Mouse (Mus musculus): ENCODE data around the gene Kcnma1.

The Kcnma1 gene

DNA sequence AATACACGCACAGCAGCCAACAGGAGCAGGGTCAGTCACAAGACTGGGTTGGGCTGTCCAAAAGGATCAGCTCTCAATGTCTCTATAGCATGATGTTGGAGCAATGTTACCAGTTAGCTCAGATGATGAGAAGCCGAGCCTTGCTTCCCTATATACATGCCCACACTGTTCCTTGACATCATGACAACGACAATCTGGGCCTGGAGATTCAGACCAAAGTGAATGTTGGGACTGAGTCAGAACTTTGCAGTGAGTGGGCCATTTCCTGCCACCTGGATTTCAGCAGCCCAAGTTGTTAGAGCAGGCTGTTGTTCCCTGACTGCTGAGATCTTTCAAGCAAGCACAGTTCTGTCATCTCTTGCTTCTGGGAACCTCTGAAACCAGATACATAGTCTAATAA lies 347.9 kb downstream of the Kcnma1 start:
- DNase-seq: no peak

DNA sequence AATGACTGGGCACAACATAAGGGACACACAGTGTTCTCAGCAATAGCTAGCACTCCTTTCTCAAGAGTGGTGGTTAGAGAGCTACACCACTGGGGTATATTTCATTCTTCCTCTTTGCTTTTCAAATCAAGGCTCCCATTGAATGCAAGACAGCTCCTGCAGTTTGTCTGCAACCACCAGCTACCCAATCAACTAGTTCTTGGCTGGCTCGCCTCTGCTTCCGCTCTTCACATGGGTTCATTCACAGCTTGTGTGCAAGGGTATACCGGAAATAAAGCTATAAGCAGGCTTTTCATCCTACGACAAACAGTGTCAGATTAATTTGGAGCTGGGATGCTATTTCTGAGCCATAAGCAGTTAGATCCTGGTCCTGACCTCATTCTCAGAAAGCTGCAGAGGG lies 362.6 kb downstream of the Kcnma1 start:
- no peak for DNase-seq

DNA sequence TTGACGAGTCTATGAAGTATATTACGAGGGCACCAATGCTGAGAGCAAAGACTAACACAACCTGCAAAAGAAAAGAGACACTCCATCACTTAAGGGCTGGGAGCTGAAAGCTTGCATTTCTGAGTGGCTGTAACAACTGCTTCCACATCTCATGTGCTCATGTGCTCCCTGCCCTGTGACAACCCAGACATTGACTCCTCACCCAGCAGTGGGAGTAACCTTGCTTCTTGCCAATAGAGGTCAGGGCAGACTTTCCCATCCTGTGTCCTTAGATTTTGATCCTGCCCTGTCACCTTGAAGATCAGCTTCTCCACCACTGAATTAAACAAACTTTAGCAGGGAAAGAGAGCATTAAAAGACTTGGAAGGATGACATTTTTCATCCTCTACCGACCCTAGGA lies 364.2 kb downstream of the Kcnma1 start:
- no peak for DNase-seq

DNA sequence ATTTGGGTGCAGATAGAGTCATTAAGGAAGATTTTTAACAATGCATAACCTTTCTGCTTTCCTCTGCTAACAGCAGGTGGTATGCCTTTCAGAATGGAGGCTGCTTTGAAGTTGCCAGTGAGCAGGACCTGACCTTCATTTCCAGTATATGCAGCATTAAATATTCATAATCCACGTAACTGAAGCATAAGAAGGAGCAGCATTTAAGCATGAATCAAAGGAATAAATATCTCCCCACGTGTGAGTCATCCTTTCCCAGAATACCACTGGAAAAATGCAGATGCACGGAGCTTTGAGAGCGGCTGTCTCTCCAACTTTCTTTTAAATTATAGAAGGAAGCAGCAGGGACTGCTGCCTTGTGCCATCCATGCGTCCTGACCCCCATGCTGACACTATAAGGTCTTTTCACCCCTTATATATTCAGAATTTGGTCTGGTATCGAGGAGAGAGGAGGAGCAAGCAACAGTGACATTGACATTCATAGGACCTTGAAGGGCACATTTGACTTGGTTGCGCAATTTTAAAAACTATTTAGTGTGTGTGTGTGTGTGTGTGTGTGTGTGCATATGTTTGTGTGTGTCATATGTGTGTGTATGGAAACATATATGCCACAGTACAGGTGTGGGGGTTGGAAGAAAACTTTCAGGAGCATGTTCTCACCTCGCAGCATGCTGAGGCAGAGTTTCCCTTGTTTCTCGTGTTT lies 368.8 kb downstream of the Kcnma1 start:
- DNase-seq: no peak

DNA sequence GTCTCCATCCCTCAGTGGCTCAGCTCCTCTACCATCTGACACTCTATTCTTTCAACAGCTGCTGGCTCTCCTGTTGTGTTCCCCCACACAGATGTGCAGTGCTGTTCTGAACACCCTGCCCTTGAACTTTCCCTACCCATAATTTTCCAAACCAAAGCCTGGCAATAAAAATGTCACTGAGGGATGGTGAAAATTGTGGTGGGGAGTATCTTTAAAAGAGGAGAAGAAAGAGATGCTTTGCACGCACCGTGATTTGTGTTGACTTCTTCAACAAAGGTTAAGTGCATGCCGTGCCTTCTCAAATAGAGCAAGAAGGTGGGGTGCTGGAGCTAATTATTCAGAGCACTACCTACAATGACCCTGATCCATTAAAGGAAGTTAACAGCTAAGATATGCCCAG lies 371.1 kb downstream of the Kcnma1 start:
- DNase-seq: no peak

DNA sequence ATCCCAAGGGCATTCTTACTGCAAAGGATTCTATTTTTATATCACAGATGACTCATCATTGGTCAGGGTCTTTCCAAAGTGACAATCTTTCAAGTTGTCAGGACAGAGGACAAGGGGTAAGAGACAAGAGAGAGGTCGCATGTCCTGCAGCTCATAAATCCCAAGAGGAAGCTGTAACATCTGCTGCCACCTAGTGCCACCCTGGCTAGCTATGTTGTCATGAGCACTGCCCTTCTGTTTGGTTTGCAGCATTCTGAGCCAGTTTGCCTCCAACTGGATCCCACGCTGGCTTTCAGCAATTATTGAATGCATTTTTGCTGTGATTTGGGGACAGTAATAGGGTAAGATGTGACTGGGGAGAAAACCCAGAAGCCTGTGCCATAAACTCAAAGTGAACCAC lies 373.6 kb downstream of the Kcnma1 start:
- no peak for DNase-seq

DNA sequence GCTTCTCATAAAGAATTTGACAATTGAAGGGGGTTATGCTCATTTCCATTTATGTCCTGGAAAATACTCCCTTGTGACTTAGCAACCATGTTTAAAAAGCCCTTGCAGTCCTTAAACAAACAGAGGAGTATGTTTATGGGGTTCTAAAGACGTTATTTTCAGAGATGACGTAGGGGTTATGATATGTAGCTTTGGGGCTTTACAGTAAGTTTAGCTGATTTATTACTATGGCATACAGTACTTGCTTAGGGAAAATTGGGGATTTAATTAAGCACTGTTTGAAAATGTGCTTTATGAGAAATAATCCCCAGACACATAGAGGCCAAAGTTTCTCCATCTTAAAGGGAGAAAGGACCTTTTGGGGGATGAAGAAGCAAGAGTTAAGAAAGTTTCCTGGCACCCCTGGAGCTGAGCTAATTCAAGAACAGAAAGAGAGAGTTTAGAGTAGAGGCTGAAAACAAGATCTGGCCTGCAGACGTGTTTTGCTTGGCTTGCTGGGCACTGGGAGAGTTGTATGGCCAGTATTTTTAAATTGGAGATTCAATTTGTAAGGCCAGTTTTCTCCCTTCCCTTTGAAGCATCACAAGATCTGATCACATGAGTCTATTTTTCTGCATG lies 376.1 kb downstream of the Kcnma1 start:
- no peak for DNase-seq

DNA sequence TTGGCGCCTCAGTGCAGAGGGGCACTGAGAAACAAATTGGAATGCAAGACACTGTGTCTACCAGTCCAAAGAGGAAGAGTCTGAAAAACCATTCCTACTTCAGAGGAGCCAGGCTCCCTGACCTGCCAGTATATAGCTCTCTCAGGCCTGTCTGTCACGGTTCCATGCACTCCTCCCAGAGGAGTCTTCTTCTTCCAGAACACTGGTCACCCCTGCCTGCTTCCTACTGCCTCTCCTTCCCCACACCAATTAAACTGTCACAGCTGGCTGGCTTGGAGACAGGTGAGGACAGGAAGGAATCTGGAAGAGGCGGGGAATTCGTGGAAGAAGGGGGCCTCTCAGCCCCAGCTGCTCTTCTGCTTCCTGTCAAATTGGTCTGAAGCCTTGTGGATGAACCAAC lies 378.4 kb downstream of the Kcnma1 start:
- DNase-seq: peak; percentile 6

DNA sequence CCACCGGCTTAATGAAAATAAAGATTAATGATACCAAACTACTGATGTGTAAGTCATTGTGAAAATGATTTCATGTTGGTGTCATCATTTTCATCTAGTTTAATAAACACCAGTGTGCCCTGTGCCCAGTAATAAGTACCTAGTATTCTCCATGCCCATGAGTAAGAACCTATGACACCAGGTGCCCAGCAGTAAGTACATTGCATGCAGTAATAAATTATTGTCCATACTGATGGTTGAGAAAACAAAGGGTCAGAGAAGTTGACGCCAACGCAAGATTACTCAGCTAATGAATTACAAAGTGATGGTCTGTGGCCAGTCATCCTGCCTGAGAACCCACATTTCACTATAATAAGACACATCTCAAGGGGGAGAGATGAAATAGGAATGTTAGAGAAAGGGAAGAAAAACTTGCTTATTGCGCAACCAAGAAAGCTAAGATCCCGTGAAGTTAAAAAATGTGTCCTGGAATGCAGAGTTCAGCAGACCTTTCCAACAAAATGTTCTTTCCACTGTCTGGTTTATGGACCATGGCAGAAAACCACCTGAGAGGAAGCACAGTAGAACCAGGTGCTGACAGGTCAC lies 381.2 kb downstream of the Kcnma1 start:
- DNase-seq: peak; percentile 12

DNA sequence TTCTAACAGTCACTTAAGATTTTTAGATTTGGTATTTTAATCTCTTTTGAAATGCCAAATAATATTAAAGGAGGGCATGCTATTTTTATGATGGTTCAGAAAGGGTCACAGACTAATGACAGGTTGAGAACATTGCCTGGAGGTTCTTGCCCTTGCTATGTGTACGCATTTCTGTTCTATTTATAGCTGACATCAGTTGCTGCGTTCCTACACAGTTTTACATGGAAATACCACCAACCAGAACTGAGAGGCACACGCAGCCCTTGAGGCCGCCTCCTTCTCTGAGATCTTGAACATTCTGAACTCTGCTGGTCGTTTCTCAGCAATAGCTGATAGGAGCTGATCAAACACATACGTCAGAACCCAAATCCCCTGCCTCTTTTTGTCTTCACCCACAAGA lies 387.4 kb downstream of the Kcnma1 start:
- no peak for DNase-seq

DNA sequence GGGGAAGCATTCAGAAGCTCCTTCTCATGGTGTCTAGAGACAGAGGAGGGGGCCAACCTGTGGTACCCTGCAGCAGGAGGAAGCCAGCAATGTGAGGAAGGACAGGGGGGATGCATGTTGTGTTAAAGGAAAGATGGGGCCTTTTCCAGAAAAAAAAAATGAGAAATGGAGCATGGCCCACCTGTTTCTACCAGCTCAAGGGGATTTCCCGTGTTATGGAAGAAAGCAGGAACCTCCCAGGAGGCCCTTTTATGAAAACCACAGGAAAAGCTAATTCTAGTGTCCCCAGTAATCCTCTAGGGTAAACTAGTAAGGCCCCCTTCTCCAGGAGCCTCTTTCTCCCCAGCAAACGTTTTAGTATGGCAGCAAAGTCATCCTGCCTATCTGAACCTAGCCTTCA lies 388.2 kb downstream of the Kcnma1 start:
- no peak for DNase-seq

DNA sequence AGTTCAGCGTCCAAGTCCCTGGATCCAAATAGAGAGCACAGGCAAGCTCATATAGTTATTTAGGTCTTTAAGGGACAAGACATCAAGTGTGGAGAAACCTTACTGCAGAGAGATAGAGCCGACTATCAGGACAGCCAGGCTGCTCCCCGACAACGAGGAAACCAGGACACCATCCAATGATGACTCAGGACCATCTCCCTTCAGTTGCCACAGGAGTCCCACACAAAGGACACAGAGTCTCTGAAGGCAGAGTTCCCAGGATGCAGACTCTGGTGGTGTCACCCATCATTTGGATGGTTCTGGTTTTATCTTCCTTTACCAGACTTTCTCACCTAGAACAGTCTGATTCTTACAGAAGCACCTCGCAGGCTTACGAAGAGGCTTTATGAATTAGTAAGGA lies 388.9 kb downstream of the Kcnma1 start:
- DNase-seq: no peak

DNA sequence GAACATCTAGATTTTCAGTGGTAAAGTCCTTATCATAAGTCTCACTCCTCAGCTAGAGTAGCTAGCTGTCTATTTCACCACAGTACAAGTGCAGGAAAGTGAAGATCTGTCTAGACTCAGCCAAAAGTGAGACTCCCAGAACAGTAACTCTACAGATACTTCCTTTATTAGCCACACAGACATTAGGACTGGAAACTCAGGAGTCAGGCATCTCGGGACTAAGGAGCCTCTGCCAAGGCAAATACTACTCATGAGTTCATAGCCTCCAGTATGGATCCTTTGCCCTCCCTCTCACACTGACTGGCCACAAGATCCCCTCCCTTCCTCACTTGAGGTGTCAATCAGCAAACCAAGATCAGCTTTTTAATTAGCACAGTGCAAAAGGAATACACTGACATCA lies 389.8 kb downstream of the Kcnma1 start:
- DNase-seq: no peak

DNA sequence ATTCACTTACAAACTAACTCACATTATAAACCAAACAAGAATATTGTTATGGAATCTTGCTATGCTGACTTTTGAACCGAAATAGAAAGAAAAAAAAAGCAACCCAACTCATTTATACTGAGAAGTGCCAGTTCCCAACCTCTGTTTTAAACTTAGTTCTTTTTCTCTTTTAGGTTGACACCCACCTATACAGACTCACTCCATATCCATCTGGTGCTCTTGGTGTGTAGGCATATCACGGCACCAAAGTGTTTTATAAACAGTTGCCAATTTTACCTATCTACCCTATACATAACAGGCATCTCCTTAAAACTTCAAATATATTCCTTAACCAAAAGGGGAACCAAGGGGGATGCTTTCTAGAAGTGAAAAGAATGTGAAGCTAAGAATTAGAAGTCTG lies 393.6 kb downstream of the Kcnma1 start:
- no peak for DNase-seq

DNA sequence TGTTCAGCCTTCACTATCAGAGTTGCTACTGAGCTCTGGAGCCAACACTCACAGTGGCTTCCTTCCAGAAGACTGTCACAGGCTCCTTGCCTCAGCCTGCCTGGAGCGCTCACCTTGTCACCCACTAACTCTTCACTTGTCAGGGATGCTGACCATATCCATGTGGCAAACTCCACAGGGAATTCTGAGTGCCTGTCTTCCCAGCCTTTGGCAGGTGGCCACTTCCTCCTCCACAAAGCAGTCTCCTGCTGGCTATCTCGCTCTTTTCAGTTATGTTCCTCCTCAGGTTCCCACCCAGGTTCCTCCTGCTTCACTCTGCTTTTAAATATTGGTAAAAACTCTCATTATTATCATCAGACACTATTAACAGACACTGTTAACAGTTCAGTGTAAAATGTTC lies 395.3 kb downstream of the Kcnma1 start:
- DNase-seq: no peak

DNA sequence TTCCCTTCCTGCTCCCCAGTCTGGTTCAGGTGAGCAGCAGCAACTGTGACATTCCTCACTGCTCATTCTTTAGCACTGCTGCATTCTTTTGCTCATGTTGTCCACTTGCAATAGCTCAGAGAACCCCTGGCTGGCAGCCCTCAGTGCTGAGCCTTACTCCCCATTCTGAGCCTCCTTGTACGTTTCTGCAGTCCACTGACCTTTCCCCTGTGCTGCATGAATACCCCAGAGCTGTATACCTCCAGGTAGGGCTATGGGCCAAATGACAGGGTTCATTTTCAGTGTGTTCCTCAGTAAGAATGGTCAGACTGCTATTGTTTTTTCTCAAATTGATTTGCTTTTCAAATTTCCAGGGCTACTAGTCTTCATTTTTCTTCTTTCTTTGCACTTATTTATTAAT lies 396.2 kb downstream of the Kcnma1 start:
- DNase-seq: peak; percentile 45

DNA sequence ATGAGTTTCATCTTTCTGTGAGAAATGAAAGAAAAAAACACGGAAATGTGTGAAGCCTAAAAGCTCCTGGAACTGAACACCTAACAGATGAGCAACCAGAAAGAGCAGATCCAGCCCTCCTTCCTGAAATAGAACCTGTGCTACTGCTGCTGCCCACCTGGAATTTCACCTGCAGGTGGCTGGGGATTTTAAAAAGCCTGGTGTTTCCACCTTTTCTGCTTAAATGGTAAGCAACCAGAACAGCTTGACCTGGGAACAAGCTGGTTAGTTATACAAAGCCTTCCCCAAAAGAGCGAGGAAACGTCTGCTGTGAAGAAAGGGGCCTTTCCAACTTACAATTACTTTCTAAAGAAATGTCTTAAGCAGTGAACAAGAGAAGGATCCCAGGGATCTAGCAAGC lies 404.2 kb downstream of the Kcnma1 start:
- DNase-seq: no peak

DNA sequence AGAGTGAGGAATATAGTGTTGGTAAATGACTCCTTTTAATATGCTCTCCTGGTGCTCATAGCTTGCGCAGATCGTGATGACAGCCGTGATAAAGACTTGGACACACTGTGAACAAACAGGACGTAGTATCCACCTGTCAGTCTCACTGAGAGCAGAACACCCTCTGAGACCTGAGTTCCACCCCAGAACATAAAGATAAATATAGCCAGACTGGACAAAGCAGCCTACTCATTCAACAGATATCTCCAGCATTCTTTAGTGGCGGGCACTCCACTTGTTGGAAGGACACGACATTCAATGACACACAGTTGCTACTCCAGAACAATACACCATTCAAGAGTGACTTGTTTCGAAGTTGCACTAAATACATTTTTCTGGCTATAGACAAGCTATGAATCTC lies 408.6 kb downstream of the Kcnma1 start:
- no peak for DNase-seq

DNA sequence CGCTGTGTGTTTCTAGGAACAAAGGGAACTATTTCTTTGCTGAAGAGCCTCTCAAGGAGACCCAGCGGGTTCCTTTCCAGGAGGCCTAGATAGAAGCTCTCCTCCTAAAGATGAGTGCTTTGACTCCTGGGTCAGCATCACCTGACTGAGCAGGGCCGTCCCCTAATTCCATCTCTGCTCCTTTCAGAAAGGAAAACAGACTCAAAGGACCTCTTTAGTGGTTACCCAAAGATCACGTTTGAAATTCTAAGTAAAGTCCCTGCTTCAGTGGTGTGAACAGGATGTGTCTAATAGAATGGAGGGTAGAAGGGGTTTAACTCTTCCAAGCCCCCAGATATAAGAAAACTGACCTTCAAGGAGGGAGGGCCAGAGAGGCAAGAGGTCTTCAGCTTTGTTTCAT lies 411.4 kb downstream of the Kcnma1 start:
- no peak for DNase-seq

DNA sequence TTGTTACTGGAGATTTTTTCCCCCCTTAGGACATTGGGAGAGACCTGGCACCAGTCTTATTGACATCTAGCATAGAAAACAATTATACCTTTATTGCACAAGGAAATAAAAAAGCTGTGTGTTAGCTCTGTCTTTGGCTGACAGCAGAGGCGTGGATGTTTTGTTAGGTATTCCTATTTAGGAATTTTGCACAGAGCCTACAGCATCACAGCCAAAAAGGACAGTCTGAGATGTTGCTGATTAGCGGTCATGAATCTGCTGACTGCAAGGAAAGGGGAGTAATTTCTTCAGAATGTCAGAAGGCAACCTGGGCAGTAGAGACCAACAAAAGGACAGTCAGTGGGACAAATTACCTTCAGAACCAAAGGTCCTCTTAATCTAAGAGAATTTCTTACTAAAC lies 412.2 kb downstream of the Kcnma1 start:
- DNase-seq: no peak

DNA sequence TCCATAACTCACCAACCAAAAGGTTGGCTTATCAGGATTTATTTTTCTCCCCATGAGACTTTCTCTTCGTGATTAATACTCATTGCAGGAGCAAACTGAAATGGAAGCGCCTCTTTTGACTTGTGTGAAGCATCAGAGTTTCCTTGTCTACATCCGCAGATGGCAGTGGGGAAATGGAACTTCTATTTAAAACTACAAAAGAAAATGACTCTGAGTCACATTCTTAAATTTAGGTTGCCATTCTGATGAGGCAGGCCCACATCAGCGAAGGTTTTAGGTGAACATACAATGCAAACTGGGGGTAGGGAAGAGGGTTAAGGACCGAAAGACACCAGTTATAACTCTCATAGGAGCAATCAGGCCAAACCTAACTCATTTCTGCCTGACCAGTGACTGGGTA lies 419.7 kb downstream of the Kcnma1 start:
- DNase-seq: no peak

DNA sequence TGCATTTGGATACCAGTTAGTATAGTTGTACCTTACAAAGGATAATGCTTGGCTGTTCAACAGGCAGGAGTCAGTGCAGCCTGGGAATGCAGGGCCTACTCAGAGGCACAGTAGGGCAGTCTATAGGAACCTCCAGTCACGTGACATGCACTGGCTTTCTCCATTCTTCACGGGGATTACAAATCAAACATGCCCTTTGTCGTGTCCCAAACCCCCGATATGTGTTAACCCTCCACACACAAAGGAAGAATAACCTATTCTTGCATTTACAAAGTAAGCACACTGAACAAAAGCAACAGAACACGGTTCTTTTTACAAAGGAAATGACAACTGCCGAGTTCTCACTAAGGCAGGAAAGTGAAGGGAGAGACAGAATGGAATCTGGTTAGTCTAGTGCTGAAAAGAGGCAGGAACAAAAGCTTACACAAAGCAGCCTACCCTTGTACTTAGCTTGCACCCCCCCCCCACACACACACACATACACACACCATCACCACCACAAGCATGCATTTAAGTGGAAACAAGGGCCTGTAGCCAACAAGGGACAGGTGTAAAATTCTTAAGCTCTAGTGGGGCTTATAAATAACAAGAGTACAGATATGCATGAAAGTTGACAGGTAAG lies 421.4 kb downstream of the Kcnma1 start:
- no peak for DNase-seq

DNA sequence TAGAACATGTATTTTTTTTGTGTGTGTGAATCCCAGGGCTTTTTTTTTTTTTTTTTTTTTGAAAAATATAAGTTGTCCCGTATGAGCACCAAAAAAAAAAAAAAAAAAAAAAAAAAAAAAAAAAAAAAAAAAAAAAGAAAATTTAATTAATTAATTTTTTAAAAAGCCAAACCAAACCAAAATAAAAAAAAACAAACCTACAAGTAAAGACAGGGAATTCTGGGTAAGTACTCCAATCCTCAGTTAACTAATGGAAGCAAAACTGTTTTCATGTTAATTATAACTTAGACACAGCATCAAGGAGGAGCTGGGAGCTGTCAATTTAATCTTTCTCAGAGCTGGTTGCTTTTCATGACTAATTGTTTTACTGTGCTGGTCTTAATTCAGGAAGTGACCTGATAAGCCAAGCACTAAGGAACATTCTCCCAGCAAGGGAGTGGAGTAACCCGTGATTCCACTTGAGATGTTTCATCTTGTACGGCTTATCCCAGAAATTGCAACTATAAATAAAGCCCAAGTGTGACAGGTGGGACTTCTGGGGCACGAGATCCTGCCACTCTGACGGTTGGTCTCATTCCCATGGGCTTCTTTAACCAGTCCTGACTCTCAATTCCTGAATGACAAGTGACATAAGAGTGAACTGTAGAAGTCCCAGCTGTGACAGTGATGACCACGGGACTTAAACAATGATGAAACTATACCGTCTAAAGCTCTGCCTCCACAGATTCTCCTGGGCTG lies 424.4 kb downstream of the Kcnma1 start:
- DNase-seq: no peak

DNA sequence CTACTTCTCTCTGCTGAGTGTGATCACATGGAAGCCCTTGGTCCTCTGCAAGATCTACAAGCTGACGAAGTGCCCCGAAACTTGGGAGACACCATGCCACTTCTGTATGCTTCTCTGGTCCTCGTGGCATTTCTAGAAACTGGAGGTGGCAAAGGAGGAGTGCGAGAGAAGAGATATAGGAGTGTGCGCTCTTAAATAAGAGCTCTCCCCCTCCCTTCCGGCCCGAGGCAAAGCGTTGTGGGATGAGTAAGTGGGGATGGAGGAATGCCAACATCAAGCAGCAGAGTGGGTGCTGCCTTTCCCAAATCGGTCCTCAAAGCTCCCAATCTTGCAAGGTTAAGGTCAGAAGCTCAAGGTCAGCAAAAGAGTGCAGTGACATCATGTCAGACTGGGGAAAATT lies 426.8 kb downstream of the Kcnma1 start:
- DNase-seq: no peak

Measured in kidney, adult 9 months (tissue).